Mouse (Mus musculus): ENCODE results near the gene Maz. TPM values are rescaled to one million over a fixed set of nuclear protein-coding genes. Genes with fewer than 3 reads are reported as not detected.
A peak's percentile ranks its signal among the peaks of the same experiment; 100 is the strongest.

The Maz gene
- 64.4 and 65.8 TPM in 2 replicates for polyA plus RNA-seq (2015; fragmentation: Nextera tagmentation; extraction: Ambion mirVana)

DNA sequence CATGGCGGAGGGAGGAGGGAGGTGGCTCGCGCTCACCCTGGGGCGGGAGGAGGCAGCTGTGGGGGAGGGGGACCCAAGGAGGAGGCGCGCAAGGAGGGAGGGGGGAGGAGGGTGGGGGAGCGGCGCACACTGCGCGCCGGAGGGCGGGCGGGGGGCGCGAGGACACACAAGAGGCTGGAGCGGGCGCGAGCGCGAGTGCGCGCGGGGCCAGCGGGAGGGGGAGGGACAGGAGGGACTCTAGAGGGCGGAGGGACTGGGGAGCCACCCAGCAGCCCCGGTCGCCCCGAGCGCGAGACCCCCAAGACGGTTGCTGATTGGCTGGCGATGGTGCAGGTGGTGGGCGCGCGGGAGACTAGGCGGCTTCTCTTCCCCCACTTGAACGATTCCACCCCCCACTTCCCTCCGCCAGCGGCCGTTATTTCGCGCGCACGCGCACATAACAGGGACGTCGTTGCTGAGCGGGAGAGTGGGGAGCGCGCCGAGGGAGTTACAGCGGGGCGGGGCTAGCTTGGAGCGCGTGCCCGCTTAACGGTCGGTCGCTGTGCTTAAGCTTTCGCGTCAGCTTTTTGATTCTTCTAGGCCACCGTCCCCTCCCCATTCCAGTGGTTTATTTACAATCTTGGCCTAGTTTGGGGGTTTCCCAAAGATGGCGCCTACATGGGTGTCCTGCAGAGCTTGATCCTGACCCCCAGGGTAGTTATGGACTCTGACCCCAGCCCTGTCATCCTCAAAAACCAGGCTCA is at the start of gene Maz:
Gene Maz, minus strand, starts transcription at position 54 of the 743 bp plus-strand sequence.
- WGBS, result under 1% methylated on average over 46 of the region's 63 CpGs
- Histone ChIP-seq H3K36me3 (peaks cover 68% of the 10 kb centered on the region), H3K27ac (peak within 1 kb of the TSS; percentile 99), H3K4me2 (peak within 1 kb of the TSS; percentile 92), H3K9ac (peak within 1 kb of the TSS; percentile 97), H3K4me3 (replicated peaks) (peak within 1 kb of the TSS; percentile 77), H3K27me3 (no peaks in the 10 kb centered on the region), H3K9me3 (replicated peaks) (no peaks in the 10 kb centered on the region), H3K4me1 (peaks cover 42% of the 10 kb centered on the region)
- peak; percentile 92 for ATAC-seq (replicated peaks; ENCODE audit: low FRiP score)

DNA sequence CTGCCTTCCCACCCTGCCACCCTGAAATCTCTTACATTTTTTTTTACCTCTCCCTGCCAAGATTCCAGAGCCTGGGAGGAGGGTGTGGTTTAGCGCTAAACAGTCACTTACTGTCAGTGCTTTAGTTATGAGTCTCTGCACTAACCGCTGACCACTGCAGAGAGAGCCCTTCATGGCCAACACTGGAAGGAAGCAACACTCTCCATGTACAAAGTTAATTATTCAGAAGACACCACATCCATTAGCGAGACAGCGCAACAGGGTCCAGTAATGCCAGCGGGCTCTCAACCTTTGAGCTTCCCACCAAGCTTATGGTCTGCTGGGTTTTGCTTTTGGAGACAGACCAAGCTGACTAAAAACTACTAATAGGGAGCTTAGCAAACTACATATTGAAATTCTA is 49.4 kb upstream of the Maz start:
- peak; percentile 58 for ATAC-seq (replicated peaks; ENCODE audit: low FRiP score)

DNA sequence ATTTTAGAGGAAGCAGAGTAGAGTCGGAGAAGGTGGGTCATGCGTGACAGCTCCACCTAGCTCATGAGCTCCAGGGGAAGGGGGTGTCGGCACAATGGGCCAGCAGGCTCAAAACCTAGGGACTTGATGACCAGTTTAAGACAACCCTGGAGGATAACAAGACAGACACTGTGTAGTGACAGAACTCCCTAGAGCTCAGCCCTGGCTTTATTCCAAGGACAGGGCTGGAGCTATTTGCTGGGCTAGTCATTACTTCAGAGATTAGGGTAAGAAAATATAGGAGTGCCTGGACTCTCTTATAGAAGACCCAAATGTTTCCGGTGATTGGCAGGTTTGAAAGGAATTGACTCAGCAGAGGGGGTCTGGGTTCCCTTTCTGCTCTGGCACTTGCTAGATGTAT is 46.4 kb upstream of the Maz start:
- 69% methylated on average over 4 of the region's 4 CpGs for WGBS
- no peaks in the 10 kb centered on the region for H3K9me3 ChIP-seq (replicated peaks)
- no peaks in the 10 kb centered on the region for H3K27me3 ChIP-seq
- no peak overlapping the region for H3K9ac ChIP-seq
- peaks cover 13% of the 10 kb centered on the region for H3K4me1 ChIP-seq
- no peak overlapping the region for H3K4me3 ChIP-seq (replicated peaks)
- no peak for ATAC-seq (replicated peaks; ENCODE audit: low FRiP score)
- no peak overlapping the region for H3K4me2 ChIP-seq
- H3K36me3 ChIP-seq, result no peaks in the 10 kb centered on the region
- no peak overlapping the region for H3K27ac ChIP-seq

More for the DNA sequence above, 49.4 kb upstream of the Maz start:
- Histone ChIP-seq H3K4me1 (peaks cover 19% of the 10 kb centered on the region), H3K27me3 (no peaks in the 10 kb centered on the region), H3K4me2 (no peak overlapping the region), H3K27ac (peak overlapping the region; percentile 45; the same call in 1 of the 2 replicates), H3K9ac (no peak overlapping the region), H3K36me3 (no peaks in the 10 kb centered on the region), H3K4me3 (replicated peaks) (no peak overlapping the region), H3K9me3 (replicated peaks) (no peaks in the 10 kb centered on the region)
- 88% methylated on average over 5 of the region's 5 CpGs for WGBS

DNA sequence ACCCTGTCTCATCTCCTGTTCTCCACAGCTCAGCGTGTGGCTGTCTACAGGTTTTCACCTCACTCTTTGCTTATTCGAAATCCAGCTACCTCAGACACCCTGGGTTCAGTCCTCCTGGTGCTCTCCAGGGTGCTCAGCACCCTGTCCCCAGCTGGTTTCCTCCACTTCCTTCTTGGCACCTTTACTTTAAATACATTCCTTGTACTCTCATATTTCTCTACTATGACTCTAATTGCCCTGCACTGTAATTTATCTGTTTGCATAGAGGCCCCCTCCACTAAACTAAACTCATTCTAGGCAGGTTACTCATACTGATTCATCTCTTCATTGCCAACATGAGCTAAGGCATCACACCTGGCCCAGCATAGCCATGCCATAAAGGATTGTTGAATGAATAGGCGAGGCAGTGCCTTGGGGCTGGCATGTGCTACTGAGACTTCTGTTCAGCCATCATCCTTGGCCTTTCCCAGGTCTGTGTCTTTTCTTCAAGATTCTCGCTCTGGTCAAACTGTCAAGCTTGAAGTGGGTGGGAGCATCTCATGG is 44.1 kb upstream of the Maz start:
- Histone ChIP-seq H3K36me3 (no peaks in the 10 kb centered on the region), H3K9ac (no peak overlapping the region), H3K4me3 (replicated peaks) (no peak overlapping the region), H3K27ac (no peak overlapping the region), H3K9me3 (replicated peaks) (no peaks in the 10 kb centered on the region), H3K4me2 (no peak overlapping the region), H3K4me1 (peaks cover 13% of the 10 kb centered on the region), H3K27me3 (no peaks in the 10 kb centered on the region)
- no peak for ATAC-seq (replicated peaks; ENCODE audit: low FRiP score)
- 83% methylated on average over 4 of the region's 4 CpGs for WGBS

DNA sequence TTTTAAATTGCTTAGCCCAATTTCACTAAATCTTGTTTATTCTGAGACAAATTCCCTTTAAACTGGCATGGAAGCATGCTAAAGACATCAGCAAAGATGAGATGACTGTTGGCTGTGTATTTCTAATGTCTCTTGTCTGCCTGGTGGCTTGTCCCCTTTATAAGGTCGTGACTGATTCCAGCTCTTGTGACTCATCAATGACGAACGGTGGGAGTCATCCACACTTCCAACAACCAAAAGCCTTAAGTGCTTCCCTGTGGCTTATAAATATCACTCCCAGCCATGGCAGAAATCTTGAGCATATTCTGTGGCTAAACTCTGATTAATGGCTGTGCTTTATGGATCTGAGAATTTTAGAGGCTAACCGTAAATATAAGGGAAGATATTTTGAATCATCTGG is 39.5 kb upstream of the Maz start:
- WGBS, result 75% methylated on average over 4 of the region's 4 CpGs
- no peak for ATAC-seq (replicated peaks; ENCODE audit: low FRiP score)
- Histone ChIP-seq H3K27me3 (no peaks in the 10 kb centered on the region), H3K9me3 (replicated peaks) (no peaks in the 10 kb centered on the region), H3K4me1 (peaks cover 5% of the 10 kb centered on the region; the same call in 1 of the 2 replicates), H3K9ac (no peak overlapping the region), H3K4me2 (no peak overlapping the region), H3K4me3 (replicated peaks) (no peak overlapping the region), H3K36me3 (no peaks in the 10 kb centered on the region), H3K27ac (no peak overlapping the region)

DNA sequence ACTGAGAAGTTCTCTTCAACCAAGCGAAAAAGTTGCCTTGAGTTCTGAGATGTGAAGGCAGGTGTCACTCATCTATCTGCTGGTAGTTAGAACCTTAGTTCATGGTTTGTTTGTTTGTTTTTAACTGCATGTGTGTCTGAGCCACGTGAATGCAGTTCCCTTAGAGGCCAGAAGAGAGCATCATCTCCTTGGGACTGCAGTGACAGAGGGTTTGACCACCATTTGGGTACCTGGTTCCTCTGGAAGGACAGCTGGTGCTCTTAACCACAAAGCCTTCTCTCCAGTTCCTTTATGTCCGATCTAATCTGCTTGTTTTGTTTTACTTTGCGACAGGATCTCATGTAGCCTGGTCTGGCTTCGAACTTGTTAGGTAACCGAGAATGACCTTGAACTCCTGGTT is 38.7 kb upstream of the Maz start:
- WGBS, result 89% methylated on average over 6 of the region's 6 CpGs
- Histone ChIP-seq H3K9me3 (replicated peaks) (no peaks in the 10 kb centered on the region), H3K4me3 (replicated peaks) (no peak overlapping the region), H3K4me2 (no peak overlapping the region), H3K9ac (no peak overlapping the region), H3K27ac (no peak overlapping the region), H3K4me1 (peaks cover 5% of the 10 kb centered on the region; the same call in 1 of the 2 replicates), H3K36me3 (no peaks in the 10 kb centered on the region), H3K27me3 (no peaks in the 10 kb centered on the region)
- no peak for ATAC-seq (replicated peaks; ENCODE audit: low FRiP score)

DNA sequence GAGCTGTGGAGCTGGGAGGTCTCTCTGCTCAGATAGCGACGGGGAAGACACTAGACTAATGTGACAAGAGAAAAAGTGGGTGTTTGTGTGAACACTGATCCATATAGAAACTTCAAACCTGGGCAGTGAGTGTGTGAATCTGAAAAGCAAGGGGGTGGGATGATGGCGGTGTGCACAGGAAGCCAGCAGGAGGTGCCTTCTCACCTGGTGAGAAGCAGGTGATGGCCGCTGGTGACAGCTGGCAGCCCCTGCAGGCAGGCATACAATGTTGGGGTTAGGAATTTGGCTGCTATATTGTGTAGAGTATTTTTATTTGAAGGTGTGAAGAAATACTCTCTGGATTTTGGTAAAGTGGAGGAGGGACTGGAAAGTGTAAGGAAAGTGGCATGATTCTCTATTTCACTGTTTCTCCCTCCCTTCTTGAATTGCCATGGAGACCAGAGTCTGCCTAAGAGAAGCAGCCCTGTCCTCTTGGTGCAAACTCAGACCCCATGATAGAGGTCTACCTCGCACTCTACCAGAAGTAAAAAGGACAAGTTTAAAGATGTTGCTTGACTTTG is 28.3 kb upstream of the Maz start:
- 75% methylated on average over 5 of the region's 5 CpGs for WGBS

DNA sequence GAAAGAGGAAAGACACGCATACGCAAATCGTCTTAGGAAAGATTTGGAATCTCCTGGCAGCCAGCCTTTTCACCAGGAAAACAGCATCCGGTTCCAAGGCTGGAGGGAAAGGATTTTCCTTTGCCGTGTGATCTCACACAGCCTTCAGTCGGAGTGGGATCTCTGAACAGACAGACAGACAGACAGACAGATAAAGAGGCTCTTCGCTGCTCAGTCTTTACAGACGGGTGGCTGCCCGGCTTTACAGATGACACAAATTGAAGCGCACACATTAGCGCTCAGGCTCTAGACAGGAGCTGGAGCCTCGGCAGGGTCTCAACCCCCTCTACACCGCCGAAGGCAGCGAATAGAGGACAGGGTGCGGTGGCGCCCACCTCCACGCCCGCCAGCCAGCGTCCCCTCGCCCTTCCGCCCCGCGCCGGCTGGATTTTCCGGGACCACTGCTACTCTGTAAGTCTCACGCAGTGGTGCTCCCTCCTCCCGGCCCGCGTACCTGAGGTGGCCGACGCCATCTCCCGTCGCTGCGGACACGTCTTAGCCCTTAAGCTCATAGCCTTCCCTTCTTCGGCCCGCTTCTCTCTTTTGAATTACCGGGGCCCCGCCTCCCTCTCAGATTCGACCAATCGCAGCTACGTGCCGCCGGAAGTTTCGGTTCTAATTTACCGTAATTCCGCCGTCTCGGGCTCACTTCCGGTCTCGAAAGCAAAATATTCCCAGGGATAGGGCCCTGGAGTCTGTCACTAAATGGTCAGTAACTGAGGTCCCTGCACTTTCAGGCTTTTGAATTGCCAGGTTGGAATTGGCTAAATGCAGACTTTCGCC is 15.2 kb upstream of the Maz start, which contains the start of gene Kif22:
Gene Kif22, minus strand, starts transcription at position 621 of the 822 bp plus-strand sequence.
- H3K4me3 ChIP-seq (replicated peaks), result peak within 1 kb of the TSS; percentile 85
- peaks cover 22% of the 10 kb centered on the region for H3K4me1 ChIP-seq
- peak within 1 kb of the TSS; percentile 78 for H3K9ac ChIP-seq
- peak within 1 kb of the TSS; percentile 71 for H3K4me2 ChIP-seq
- 0 out of 2 replicates have a peak, but pooled peaks cover 2% of the 10 kb centered on the region for H3K9me3 ChIP-seq (replicated peaks)
- peak; percentile 86 for ATAC-seq (replicated peaks; ENCODE audit: low FRiP score)
- no peaks in the 10 kb centered on the region for H3K27me3 ChIP-seq
- H3K36me3 ChIP-seq, result peaks cover 21% of the 10 kb centered on the region
- H3K27ac ChIP-seq, result peak within 1 kb of the TSS; percentile 88
- WGBS, result under 1% methylated on average over 52 of the region's 53 CpGs

More for the DNA sequence above, 28.3 kb upstream of the Maz start:
- H3K9me3 ChIP-seq (replicated peaks), result no peaks in the 10 kb centered on the region
- H3K4me3 ChIP-seq (replicated peaks), result no peak overlapping the region
- no peaks in the 10 kb centered on the region for H3K4me1 ChIP-seq
- no peak overlapping the region for H3K27ac ChIP-seq
- H3K4me2 ChIP-seq, result no peak overlapping the region
- no peak for ATAC-seq (replicated peaks; ENCODE audit: low FRiP score)
- H3K36me3 ChIP-seq, result no peaks in the 10 kb centered on the region
- H3K9ac ChIP-seq, result no peak overlapping the region
- peaks cover 10% of the 10 kb centered on the region; the same call in 1 of the 2 replicates for H3K27me3 ChIP-seq

DNA sequence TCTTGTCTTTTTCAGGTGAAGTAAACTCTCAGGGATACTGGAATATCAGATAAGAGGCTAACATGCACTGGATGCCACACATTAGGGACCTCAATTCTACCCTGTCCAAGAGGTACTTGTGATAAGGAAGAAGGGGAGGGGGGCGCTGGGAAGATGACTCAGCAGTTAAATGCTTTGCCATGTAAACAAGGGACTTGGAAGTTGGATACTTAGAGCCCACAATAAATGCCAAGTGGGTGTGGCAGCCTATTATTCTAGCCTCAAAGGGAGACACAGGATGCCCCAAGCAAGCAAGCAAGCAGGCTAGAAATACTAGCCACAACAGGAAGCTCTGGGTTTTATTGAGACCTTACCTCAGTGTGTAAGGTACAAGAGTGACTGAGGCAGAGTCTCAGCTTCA is 4.4 kb upstream of the Maz start:
- H3K27me3 ChIP-seq, result no peaks in the 10 kb centered on the region

DNA sequence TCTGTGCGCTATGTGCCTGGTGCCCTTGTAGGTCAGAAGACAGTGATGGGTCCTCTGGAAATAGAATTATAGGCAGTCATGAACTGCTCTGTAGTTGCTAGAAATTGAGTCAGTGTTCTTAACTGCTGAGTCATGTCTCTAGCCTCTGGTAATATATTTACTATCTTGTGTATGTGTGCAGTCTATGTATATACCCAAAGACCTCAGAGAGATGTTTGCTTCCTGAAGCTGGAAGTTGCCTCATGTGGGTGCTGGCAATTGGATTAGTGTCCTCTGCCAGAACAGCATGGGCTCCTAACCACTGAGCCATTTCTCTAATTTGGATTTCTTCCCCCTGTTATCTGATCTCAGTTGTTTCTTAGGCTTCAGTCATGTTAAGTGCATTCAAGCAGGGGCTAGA is 3.3 kb upstream of the Maz start:
- peaks cover 73% of the 10 kb centered on the region for H3K36me3 ChIP-seq
- H3K27me3 ChIP-seq, result no peaks in the 10 kb centered on the region
- H3K4me2 ChIP-seq, result no peak overlapping the region
- H3K4me1 ChIP-seq, result peaks cover 14% of the 10 kb centered on the region
- H3K9ac ChIP-seq, result no peak overlapping the region
- no peak overlapping the region for H3K27ac ChIP-seq
- no peak for ATAC-seq (replicated peaks; ENCODE audit: low FRiP score)
- no peak overlapping the region for H3K4me3 ChIP-seq (replicated peaks)
- H3K9me3 ChIP-seq (replicated peaks), result no peaks in the 10 kb centered on the region
- WGBS, result 93% methylated on average over 1 of the region's 1 CpGs

More for the DNA sequence above, 4.4 kb upstream of the Maz start:
- Histone ChIP-seq H3K4me2 (no peak overlapping the region), H3K9me3 (replicated peaks) (no peaks in the 10 kb centered on the region), H3K4me3 (replicated peaks) (no peak overlapping the region), H3K36me3 (peaks cover 83% of the 10 kb centered on the region), H3K9ac (no peak overlapping the region), H3K4me1 (peaks cover 14% of the 10 kb centered on the region), H3K27ac (no peak overlapping the region)
- ATAC-seq (replicated peaks; ENCODE audit: low FRiP score), result no peak
- 79% methylated on average over 1 of the region's 1 CpGs for WGBS

DNA sequence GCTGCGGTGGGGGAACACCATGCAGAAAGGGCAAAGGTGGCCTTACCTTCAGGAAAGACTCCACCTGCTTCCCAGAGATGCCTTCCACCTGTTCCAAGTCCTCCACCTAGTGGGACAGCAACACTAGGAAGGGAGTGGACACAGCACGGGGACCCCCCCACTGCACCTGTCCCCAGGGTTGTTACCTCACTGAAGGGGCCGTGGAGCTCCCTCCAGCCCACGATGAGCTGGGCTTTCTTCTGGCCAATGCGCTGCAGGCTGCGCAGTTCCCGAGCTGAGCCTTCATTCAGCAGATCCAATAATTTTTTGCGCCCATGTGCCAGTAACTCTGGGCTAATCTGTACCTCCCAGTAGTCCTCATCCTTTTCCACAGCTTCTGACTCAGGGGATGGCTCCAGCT is 1.0 kb upstream of the Maz start:
- Histone ChIP-seq H3K4me3 (replicated peaks) (peak overlapping the region; percentile 77), H3K27ac (peak overlapping the region; percentile 99), H3K27me3 (no peaks in the 10 kb centered on the region), H3K36me3 (peaks cover 68% of the 10 kb centered on the region), H3K4me1 (peaks cover 35% of the 10 kb centered on the region), H3K4me2 (peak overlapping the region; percentile 92), H3K9me3 (replicated peaks) (no peaks in the 10 kb centered on the region), H3K9ac (peak overlapping the region; percentile 14)
- no peak for ATAC-seq (replicated peaks; ENCODE audit: low FRiP score)
- WGBS, result 60% methylated on average over 8 of the region's 8 CpGs

Data from kidney, embryonic 15.5 days (tissue).